Comparison of ENCODE assay signal across 15 mouse cellular contexts in genomic region chr5:75745311-75745710, GRCm38 (mm10).
"Had no signal": no experiment of that assay in that cellular context is flagged by ENCODE, and none has a peak within 500 bp of the region (broad histone marks: within the 10 kb centered on the region; RNA-seq: fewer than 3 reads in every experiment).

No protein-coding gene starts in this region.

- H3K4me3 ChIP-seq: liver, embryonic 15.5 days; lung, embryonic 15.5 days; megakaryocyte, embryonic 14.5 days; midbrain, embryonic 13.5 days; midbrain, embryonic 15.5 days; neural tube, embryonic 12.5 days; stomach, embryonic 15.5 days had no signal

- H3K4me1 ChIP-seq: liver, embryonic 15.5 days; lung, embryonic 15.5 days had no signal

- H3K9ac ChIP-seq: liver, embryonic 15.5 days; liver, postnatal 0 days; lung, embryonic 15.5 days; midbrain, embryonic 13.5 days; midbrain, embryonic 15.5 days; neural tube, embryonic 12.5 days; stomach, embryonic 15.5 days had no signal

- H3K36me3 ChIP-seq: liver, embryonic 15.5 days; lung, embryonic 15.5 days; midbrain, embryonic 13.5 days; midbrain, embryonic 15.5 days; neural tube, embryonic 12.5 days; stomach, embryonic 15.5 days had no signal

- H3K27me3 ChIP-seq: liver, embryonic 15.5 days; lung, embryonic 15.5 days; megakaryocyte, embryonic 14.5 days; midbrain, embryonic 13.5 days; midbrain, embryonic 15.5 days; neural tube, embryonic 12.5 days; stomach, embryonic 15.5 days had no signal

- H3K27ac ChIP-seq: liver, embryonic 15.5 days; lung, embryonic 15.5 days; macrophage; midbrain, embryonic 13.5 days; neural tube, embryonic 12.5 days; stomach, embryonic 15.5 days; stomach, postnatal 0 days had no signal

- DNase-seq: liver, postnatal 0 days; lung, adult 2 months; lung, postnatal 14 days; lung, postnatal 36 days; thymus, adult 2 months; thymus, postnatal 25 days had no signal
